Mouse (Mus musculus) myocyte (in vitro differentiated cells): ENCODE measurements around the gene Nab2. TPM values are rescaled to one million over a fixed set of nuclear protein-coding genes. Genes with fewer than 3 reads are reported as not detected.

Experiments used
- H3K27me3 ChIP-seq: one replicate; pipeline ENCODE4 v1.6.1; 2011; ENCODE audit not compliant: control insufficient read depth, insufficient read depth, insufficient read length
- H3K36me3 ChIP-seq: one replicate; pipeline ENCODE4 v1.6.1; 2011; ENCODE audit not compliant: control insufficient read depth, insufficient read depth
- H3K4me2 ChIP-seq: one replicate; pipeline ENCODE4 v1.6.1; 2011; ENCODE audit warnings: low read depth, control low read depth
- H3K4me3 ChIP-seq: one replicate; pipeline ENCODE4 v1.5.1; 2011; ENCODE audit warnings: mild to moderate bottlenecking, control low read depth, moderate library complexity
- H3K79me2 ChIP-seq: one replicate; pipeline ENCODE4 v1.6.1; 2011; ENCODE audit not compliant: control insufficient read depth, insufficient read depth
- H3ac ChIP-seq: one replicate; pipeline ENCODE4 v1.6.1; 2011; ENCODE audit not compliant: control insufficient read depth, insufficient read length
- CEBPB ChIP-seq: IDR thresholded peaks from 2 replicates; pipeline ENCODE4 v1.6.1; 2011; ENCODE audit warnings: mild to moderate bottlenecking, moderate library complexity; ENCODE audit not compliant: poor library complexity, insufficient read depth, severe bottlenecking
- E2F4 ChIP-seq: IDR thresholded peaks from one replicate; pipeline ENCODE4 v1.6.1; 2011; ENCODE audit warnings: mild to moderate bottlenecking, control low read depth, moderate library complexity; ENCODE audit not compliant: insufficient read depth
- MAX ChIP-seq: IDR thresholded peaks from one replicate; pipeline ENCODE4 v1.6.1; 2011; ENCODE audit warnings: low read depth, mild to moderate bottlenecking, control low read depth
- MYOD1 ChIP-seq, 3 experiments: IDR thresholded peaks; one replicate each; pipeline ENCODE4 v1.6.1; 2011; ENCODE audit warnings: control low read depth in 2 of 3, low read depth in 2 of 3, mild to moderate bottlenecking in 2 of 3, moderate library complexity in 1 of 3; ENCODE audit not compliant: insufficient read length in 2 of 3, control insufficient read depth in 1 of 3
- MYOG ChIP-seq, 3 experiments: IDR thresholded peaks; one replicate each; pipeline ENCODE4 v1.6.1; 2011; ENCODE audit warnings: control low read depth in 2 of 3, low read depth in 2 of 3, mild to moderate bottlenecking in 2 of 3; ENCODE audit not compliant: insufficient read length in 2 of 3, control insufficient read depth in 1 of 3, insufficient read depth in 1 of 3
- POLR2A ChIP-seq: IDR thresholded peaks from one replicate; pipeline ENCODE4 v1.6.1; 2011; ENCODE audit warnings: low read depth, mild to moderate bottlenecking, control low read depth, moderate library complexity; ENCODE audit not compliant: insufficient read length
- POLR2AphosphoS2 ChIP-seq: IDR thresholded peaks from one replicate; pipeline ENCODE4 v1.6.1; 2011; ENCODE audit warnings: low read depth, control low read depth; ENCODE audit not compliant: insufficient read length
- REST ChIP-seq: IDR thresholded peaks from one replicate; pipeline ENCODE4 v1.6.1; 2011; ENCODE audit warnings: mild to moderate bottlenecking, control low read depth, moderate library complexity; ENCODE audit not compliant: insufficient read depth, insufficient read length
- SRF ChIP-seq: IDR thresholded peaks from one replicate; pipeline ENCODE4 v1.6.1; 2011; ENCODE audit warnings: low read depth; ENCODE audit not compliant: control insufficient read depth, insufficient read length
- TCF12 ChIP-seq: IDR thresholded peaks from one replicate; pipeline ENCODE4 v1.6.1; 2011; ENCODE audit warnings: mild to moderate bottlenecking, control low read depth; ENCODE audit not compliant: poor library complexity, insufficient read depth, severe bottlenecking
- TCF3 ChIP-seq: IDR thresholded peaks from one replicate; pipeline ENCODE4 v1.6.1; 2011; ENCODE audit warnings: low read depth, control low read depth; ENCODE audit not compliant: insufficient read length
- USF1 ChIP-seq: IDR thresholded peaks from one replicate; pipeline ENCODE4 v1.6.1; 2011; ENCODE audit warnings: low read depth, mild to moderate bottlenecking, control low read depth, moderate library complexity
- polyA plus RNA-seq: library from polyadenylated mRNA; unstranded; fragments of >200 nt; fragmentation: generic; extraction: Trizol; gene quantifications from one replicate; pipeline ENCODE4 v1.2.1, GENCODE M21; 2012; ENCODE audit warnings: missing spikeins

Gene Nab2
- polyA plus RNA-seq, 1 experiment: 68.7 TPM

GRCm38 (mm10) chr10:127643553-127644238 is 24.7 kb downstream of the Nab2 start:
- Histone ChIP-seq H3K79me2 (no peaks in the 10 kb centered on the region), H3ac (no peak overlapping the region), H3K36me3 (no peaks in the 10 kb centered on the region), H3K27me3 (no peaks in the 10 kb centered on the region), H3K4me3 (no peak overlapping the region), H3K4me2 (no peak overlapping the region)
- TF ChIP-seq SRF: no peak
- TF ChIP-seq CEBPB: no peak
- no peak for TF ChIP-seq TCF3
- no peak for TF ChIP-seq MYOG (IDR thresholded peaks at IDR 0.05; ENCODE audit: control insufficient read depth in 1 of 3, insufficient read depth in 1 of 3, insufficient read length in 2 of 3, low read depth in 2 of 3)
- no peak for TF ChIP-seq POLR2AphosphoS2
- no peak for TF ChIP-seq REST
- no peak for TF ChIP-seq MAX
- TF ChIP-seq E2F4: no peak
- TF ChIP-seq MYOD1 (IDR thresholded peaks at IDR 0.05; ENCODE audit: control insufficient read depth in 1 of 3, insufficient read length in 2 of 3, low read depth in 2 of 3): no peak
- no peak for TF ChIP-seq TCF12

- H3K4me2 ChIP-seq: peak within 1 kb of the TSS; percentile 31
- no peaks in the 10 kb centered on the region for H3K27me3 ChIP-seq
- no peak within 1 kb of the TSS for H3ac ChIP-seq
- no peak for TF ChIP-seq USF1
- H3K36me3 ChIP-seq: no peaks in the 10 kb centered on the region
- H3K79me2 ChIP-seq: no peaks in the 10 kb centered on the region
- H3K4me3 ChIP-seq: no peak within 1 kb of the TSS
Observed at GRCm38 (mm10) chr10:127642772-127643552, 25.4 kb downstream of the Nab2 start, which contains the start of gene Stat6. Gene Stat6 (plus strand): TSS chr10:127642986.

GRCm38 (mm10) chr10:127641861-127642771 is 26.3 kb downstream of the Nab2 start:
- peak overlapping the region; percentile 31 for H3K4me2 ChIP-seq
- H3K79me2 ChIP-seq: no peaks in the 10 kb centered on the region
- H3K4me3 ChIP-seq: no peak overlapping the region
- H3K36me3 ChIP-seq: no peaks in the 10 kb centered on the region
- no peaks in the 10 kb centered on the region for H3K27me3 ChIP-seq
- TF ChIP-seq TCF12 (no peak), USF1 (no peak), SRF (no peak), MYOG (IDR thresholded peaks at IDR 0.05; ENCODE audit: control insufficient read depth in 1 of 3, insufficient read depth in 1 of 3, insufficient read length in 2 of 3, low read depth in 2 of 3) (no peak), REST (no peak), POLR2A (no peak), CEBPB (no peak), TCF3 (no peak), MYOD1 (IDR thresholded peaks at IDR 0.05; ENCODE audit: control insufficient read depth in 1 of 3, insufficient read length in 2 of 3, low read depth in 2 of 3) (no peak), MAX (no peak)
- H3ac ChIP-seq: no peak overlapping the region

- H3K36me3 ChIP-seq: no peaks in the 10 kb centered on the region
- TF ChIP-seq POLR2AphosphoS2 (no peak), MAX (no peak), MYOG (IDR thresholded peaks at IDR 0.05; ENCODE audit: control insufficient read depth in 1 of 3, insufficient read depth in 1 of 3, insufficient read length in 2 of 3, low read depth in 2 of 3) (no peak), MYOD1 (IDR thresholded peaks at IDR 0.05; ENCODE audit: control insufficient read depth in 1 of 3, insufficient read length in 2 of 3, low read depth in 2 of 3) (no peak), POLR2A (no peak), CEBPB (no peak), TCF3 (no peak), E2F4 (no peak), TCF12 (no peak), SRF (no peak), REST (no peak), USF1 (no peak)
- H3ac ChIP-seq: no peak overlapping the region
- no peak overlapping the region for H3K4me3 ChIP-seq
- no peaks in the 10 kb centered on the region for H3K79me2 ChIP-seq
- no peaks in the 10 kb centered on the region for H3K27me3 ChIP-seq
- no peak overlapping the region for H3K4me2 ChIP-seq
Observed at GRCm38 (mm10) chr10:127640421-127640820, 27.9 kb downstream of the Nab2 start.
